Mouse (Mus musculus) gastrocnemius, adult 2 months (tissue): ENCODE measurements around the gene Prss40. TPM values are rescaled to one million over a fixed set of nuclear protein-coding genes. Genes with fewer than 3 reads are reported as not detected.
"Not testable (repeated sequence)": the region's sequence is repeated elsewhere in the genome, so short reads cannot be mapped to it uniquely, and the experiment has no call there.

Experiments
- DNase-seq: peaks from one replicate; pipeline ENCODE4 v3.0.0; 2022
- H3K27ac ChIP-seq: fragments of 200-600 bp; 2 replicates; pipeline ENCODE4 v1.8.1; 2022; ENCODE audit warnings: mild to moderate bottlenecking
- H3K4me3 ChIP-seq: fragments of 200-600 bp; 2 replicates; pipeline ENCODE4 v1.8.1; 2022; ENCODE audit warnings: mild to moderate bottlenecking, moderate library complexity
- CTCF ChIP-seq: fragments of 200-600 bp; IDR thresholded peaks from 2 replicates; pipeline ENCODE4 v1.8.1; 2022; ENCODE audit warnings: antibody characterized with exemption, mild to moderate bottlenecking, moderate library complexity
- intact Hi-C: fragments of 180-260 bp; cut with DNase I; formaldehyde crosslinking; loops from one replicate; pipeline ENCODE4 v1.15.1; 2025
- total RNA-seq, 2 experiments: library from RNA; stranded (reverse); gene quantifications; 2 replicates each; pipeline ENCODE4 v1.2.3; 2021

Gene Prss40
- total RNA-seq, 2 experiments from 2014 or later = not detected

GRCm38 (mm10) chr1:34569876-34570275 is 9.1 kb upstream of the Prss40 start:
- DNase-seq = no peak
- no peak overlapping the region for H3K4me3 ChIP-seq
- intact Hi-C loops = no loop called here
- H3K27ac ChIP-seq = no peak overlapping the region
- no peak for TF ChIP-seq CTCF

GRCm38 (mm10) chr1:34568120-34568519 is 7.4 kb upstream of the Prss40 start:
- no peak for TF ChIP-seq CTCF
- H3K4me3 ChIP-seq = no peak overlapping the region
- DNase-seq = no peak
- intact Hi-C loops = no loop called here
- H3K27ac ChIP-seq = no peak overlapping the region

GRCm38 (mm10) chr1:34564383-34565045 is 3.8 kb upstream of the Prss40 start:
- no peak for TF ChIP-seq CTCF
- H3K27ac ChIP-seq = no peak overlapping the region
- DNase-seq = no peak

GRCm38 (mm10) chr1:34554275-34554674 is 6.5 kb downstream of the Prss40 start:
- DNase-seq = no peak
- intact Hi-C loops = no loop called here
- H3K4me3 ChIP-seq = no peak overlapping the region
- no peak overlapping the region for H3K27ac ChIP-seq
- TF ChIP-seq CTCF = no peak

More at GRCm38 (mm10) chr1:34564383-34565045, 3.8 kb upstream of the Prss40 start:
- intact Hi-C loops = no loop called here
- H3K4me3 ChIP-seq = no peak overlapping the region

GRCm38 (mm10) chr1:34553690-34554089 is 7.1 kb downstream of the Prss40 start:
- intact Hi-C loops = no loop called here
- no peak for DNase-seq
- no peak for TF ChIP-seq CTCF
- no peak overlapping the region for H3K4me3 ChIP-seq
- no peak overlapping the region for H3K27ac ChIP-seq

GRCm38 (mm10) chr1:34547074-34547473 is 13.7 kb downstream of the Prss40 start:
- no peak for DNase-seq
- Histone ChIP-seq H3K4me3 (no peak overlapping the region), H3K27ac (no peak overlapping the region)
- TF ChIP-seq CTCF = no peak
- intact Hi-C loops = no loop called here

- H3K4me3 ChIP-seq = no peak overlapping the region
- no peak overlapping the region for H3K27ac ChIP-seq
- intact Hi-C loops = no loop called here
- no peak for TF ChIP-seq CTCF
- no peak for DNase-seq
These were observed 23.8 kb downstream of the Prss40 start for GRCm38 (mm10) chr1:34536767-34537485.

GRCm38 (mm10) chr1:34536291-34536766 is 24.4 kb downstream of the Prss40 start:
- intact Hi-C loops = no loop called here
- no peak overlapping the region for H3K27ac ChIP-seq
- no peak for DNase-seq
- no peak overlapping the region for H3K4me3 ChIP-seq
- TF ChIP-seq CTCF = no peak

GRCm38 (mm10) chr1:34535043-34535698 is 25.6 kb downstream of the Prss40 start, which contains the start of gene Cfc1:
Cfc1 (plus strand) TSS chr1:34535648.
- intact Hi-C loops, H3K27ac ChIP-seq, H3K4me3 ChIP-seq, DNase-seq: not testable (repeated sequence)

- intact Hi-C loops, H3K4me3 ChIP-seq, DNase-seq, H3K27ac ChIP-seq: not testable (repeated sequence)
These were observed 26.2 kb downstream of the Prss40 start for GRCm38 (mm10) chr1:34534574-34534973.

- Histone ChIP-seq H3K27ac (no peak overlapping the region), H3K4me3 (no peak overlapping the region)
- intact Hi-C loops = no loop called here
- no peak for TF ChIP-seq CTCF
- no peak for DNase-seq
These were observed 37.1 kb downstream of the Prss40 start for GRCm38 (mm10) chr1:34523647-34524046.

GRCm38 (mm10) chr1:34522850-34523244 is 37.9 kb downstream of the Prss40 start:
- H3K27ac ChIP-seq = no peak overlapping the region

GRCm38 (mm10) chr1:34522205-34522849 is 38.4 kb downstream of the Prss40 start:
- Histone ChIP-seq H3K27ac (no peak overlapping the region), H3K4me3 (no peak overlapping the region)
- no peak for TF ChIP-seq CTCF
- no peak for DNase-seq
- intact Hi-C loops = no loop called here

More at GRCm38 (mm10) chr1:34522850-34523244, 37.9 kb downstream of the Prss40 start:
- H3K4me3 ChIP-seq = no peak overlapping the region
- intact Hi-C loops = no loop called here
- no peak for TF ChIP-seq CTCF
- DNase-seq = no peak
